Mouse (Mus musculus): ENCODE data around the gene Rwdd2a.

- TF ChIP-seq CTCF (IDR thresholded peaks at IDR 0.05; ENCODE audit: low read depth) (no peak), EP300 (IDR thresholded peaks at IDR 0.05; ENCODE audit: low read depth) (no peak)
These were observed 7.9 kb downstream of the Rwdd2a start for GRCm38 (mm10) chr9:86579657-86580056.
